Mouse (Mus musculus): ENCODE results near the gene Proca1. TPM values are rescaled to one million over a fixed set of nuclear protein-coding genes. Genes with fewer than 3 reads are reported as not detected.

The Proca1 gene
- total RNA-seq, 2 experiments from 2014 or later: 14.6 to 22.9 TPM

DNA sequence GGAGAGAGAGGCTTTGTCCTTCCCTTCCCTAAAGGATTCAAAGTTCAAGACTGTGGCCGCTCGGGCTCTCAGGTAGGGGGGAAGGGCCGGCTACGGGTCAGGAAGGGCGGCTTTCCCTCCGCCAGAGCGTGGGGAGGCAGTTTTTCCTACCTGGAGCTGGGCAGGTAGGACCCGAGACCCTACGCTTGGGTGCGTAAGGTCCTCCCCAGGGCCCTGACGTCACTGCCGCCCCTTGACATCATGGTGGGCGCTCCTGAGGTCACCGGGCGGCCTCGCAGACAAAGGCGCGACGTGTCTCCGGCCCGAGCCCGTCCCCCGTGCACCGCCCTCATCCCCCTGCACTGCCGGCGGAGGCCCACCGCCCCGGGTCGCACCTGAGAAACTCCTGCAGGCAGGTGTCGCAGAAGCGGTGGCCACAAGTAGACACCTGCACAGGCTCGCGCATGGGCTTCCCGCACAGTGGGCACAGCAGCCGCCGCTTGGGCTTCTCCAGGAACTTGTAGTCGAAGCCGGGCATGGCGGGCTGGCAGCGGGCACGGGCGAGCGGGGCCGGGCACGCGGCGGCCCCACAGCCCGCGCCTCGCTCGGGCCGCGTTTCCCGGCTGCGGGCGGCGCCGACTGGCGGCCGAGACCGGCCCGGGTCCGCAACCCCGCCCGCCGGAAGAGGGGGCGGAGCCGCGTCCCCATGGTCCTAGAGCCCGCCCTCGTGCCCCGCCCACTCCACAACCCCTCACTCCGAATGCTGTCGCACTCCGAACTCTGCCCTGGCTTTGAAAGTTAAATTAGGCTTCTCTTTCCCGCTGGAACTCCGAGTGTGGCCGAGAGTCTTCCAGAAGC, 28.1 kb upstream of the Proca1 start, which contains the start of gene Traf4:
Traf4 (minus strand) TSS at position 666 of the 837 bp plus-strand sequence.
- peak; percentile 83 to 85 for DNase-seq (ENCODE audit: low spot score in 2 of 2)

DNA sequence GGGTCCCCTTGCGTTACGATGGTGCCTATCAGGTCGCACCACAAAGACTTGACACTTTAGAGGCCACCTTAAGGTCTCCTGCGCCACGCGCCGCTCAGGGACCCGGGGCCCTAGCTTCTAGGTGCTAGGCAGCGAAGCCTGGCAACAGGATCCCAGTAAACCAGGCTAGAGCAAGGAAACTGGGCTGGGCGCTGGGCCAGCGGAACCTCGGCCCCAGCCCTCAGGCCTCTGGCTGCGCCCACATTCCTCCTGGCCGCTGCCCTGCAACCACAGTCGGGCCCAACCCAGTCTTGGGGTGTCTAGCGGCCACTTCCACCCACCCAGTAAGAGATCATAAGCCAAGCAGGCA, 27.5 kb upstream of the Proca1 start:
- DNase-seq (ENCODE audit: low spot score in 2 of 2): peak in 1 of 2 experiments; percentile 51

GRCm38 (mm10) chr11:78166161-78166560, 27.0 kb upstream of the Proca1 start:
- DNase-seq (ENCODE audit: low spot score in 2 of 2): no peak

DNA sequence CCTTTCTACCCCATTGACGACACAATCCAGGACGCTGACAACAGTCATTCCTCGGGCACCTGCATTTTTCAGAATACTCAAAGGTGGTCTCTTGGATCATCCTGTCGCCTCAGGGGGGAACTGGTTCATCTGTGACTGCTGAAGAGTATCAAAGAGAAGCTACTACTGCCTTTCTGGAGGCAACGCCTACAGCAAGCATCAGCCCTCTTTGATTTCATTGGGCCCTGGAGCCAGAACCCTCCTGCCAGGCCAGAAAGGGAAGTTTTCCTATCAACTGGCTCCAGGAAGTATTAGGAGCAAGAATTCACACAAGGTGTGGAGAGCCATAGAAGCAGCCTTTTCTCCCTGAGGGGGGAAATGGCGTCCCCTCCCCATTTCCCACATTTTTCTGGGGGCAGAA, 26.6 kb upstream of the Proca1 start:
- no peak for DNase-seq (ENCODE audit: low spot score in 2 of 2)

DNA sequence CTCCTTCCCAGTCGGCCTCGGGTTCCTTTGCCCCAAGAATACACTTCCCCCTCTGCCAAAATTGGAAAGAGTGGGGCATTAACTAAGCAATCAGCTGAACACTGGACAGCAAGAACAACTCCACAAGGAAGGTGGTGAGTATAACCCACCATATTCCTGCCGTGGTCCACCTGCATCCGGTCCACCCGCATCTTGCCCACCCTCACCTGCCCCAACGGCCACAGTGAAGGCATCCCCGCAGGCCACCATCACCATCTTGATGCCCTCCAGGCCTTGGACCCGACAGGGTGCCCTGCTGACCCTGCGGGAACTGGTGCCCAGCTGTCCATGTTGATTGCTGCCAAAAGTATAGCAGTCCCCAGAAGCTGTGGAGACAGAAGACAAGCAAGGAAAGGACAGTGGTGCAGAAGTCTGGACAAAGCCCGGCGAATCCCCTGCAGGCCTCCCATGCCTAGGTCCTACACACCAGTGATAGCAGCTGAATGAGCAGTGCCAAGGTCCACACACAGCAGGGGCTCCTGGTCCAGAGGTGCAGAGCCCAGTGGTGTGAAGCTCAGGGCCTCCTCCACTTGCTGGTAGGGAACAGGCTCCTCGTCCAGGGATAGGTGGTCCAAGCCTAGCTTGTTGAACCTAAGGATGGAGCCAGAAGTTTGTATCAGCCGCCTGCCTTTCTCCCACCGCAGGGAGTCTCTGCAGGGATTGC, 25.8 kb upstream of the Proca1 start:
- DNase-seq (ENCODE audit: low spot score in 2 of 2): no peak

DNA sequence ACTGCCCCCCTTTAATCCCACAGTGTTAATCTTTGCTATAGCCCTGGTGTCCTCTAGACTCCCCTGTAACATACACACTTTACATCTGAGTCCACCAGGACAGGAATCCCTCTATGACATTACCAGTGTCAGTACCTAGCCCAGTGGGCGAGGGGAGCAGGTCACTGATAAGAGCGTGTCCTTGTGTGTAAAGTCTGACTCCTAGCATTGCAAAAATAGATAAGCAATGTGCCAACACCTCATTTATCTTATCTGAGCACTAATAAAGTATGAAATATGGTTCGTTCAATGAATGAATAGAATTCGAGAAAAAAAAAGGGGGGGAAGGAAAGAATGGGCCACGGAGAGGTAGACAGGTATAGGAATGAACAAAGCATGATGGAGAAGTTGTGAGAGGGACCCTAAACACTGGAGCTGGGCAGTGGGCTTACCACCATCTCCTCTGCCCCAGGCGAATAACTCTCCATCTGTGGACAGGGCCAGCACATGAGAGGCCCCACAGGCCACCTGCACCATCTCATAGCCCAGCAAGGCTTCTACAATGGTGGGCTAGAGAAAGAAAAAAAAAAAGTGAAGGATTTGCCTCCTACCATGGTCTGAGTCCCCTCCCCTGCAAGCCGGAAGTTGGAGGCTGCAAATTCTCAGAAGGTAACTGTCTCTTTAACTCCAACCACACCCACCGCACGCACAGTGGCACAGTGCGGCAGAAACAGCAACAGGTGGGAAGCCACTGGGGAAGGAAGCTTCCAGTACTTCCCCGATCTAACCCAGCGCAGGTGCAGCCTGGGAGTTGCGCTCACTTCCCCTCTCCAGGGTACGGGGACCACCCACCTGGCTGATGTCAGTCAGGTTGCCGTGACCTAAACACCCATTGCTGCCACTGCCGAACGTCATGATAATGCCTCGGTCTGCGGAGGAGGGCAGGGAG, 24.4 kb upstream of the Proca1 start:
- no peak for DNase-seq (ENCODE audit: low spot score in 2 of 2)

DNA sequence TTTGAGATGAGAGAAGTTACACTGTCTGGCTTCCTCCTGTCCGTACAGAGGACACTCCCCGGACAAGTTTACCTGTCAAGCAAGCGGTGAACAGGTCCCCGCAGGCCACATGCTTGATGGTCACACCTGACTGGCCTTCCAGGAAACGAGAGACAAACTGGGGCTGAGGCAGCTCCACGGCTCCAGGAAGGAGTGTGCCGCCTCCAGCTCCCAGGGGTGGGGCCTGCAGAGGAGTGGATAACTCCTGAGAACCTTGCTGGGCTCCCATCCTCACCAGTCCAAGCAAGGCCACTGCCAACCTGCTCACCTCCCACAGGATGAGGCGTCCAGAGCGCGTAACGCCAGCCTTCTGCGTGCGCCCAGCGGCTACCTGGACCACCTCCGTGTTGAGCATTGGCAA, 22.9 kb upstream of the Proca1 start:
- no peak for DNase-seq (ENCODE audit: low spot score in 2 of 2)

GRCm38 (mm10) chr11:78171328-78171727, 21.9 kb upstream of the Proca1 start:
- no peak for DNase-seq (ENCODE audit: low spot score in 2 of 2)

DNA sequence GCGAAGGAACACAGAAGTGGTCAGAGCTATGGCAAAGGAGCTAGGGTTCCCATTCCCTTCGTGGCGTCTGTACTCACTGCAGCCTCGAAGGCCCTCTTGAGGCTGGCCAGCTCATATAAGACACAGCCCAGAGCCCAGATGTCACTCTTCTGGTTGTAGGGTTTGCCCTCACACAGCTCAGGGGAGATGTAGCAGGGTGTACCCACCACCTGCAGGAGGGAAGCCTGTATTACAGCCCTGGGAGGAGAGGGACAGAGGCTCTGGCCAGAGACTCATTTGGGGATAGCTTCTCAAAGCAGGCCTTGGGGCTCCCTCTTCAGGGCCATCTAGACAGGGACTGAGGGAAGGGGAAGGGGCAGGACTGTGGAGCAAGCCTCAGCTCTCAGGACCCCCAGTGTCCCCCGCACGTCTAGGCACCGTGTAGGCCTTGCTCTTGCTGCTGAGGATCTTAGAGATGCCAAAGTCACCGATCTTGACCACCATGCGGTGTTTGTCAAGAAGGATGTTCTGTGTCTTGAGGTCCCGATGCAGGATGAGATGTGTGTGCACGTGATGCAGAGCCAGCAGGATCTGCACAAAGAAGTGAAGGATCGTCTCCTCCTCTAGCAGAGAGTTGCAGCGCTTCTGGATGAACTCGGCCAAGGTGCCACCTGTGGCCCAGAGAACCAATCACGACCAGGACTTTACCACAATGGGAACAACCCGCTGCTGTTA, 21.0 kb upstream of the Proca1 start:
- no peak for DNase-seq (ENCODE audit: low spot score in 2 of 2)

DNA sequence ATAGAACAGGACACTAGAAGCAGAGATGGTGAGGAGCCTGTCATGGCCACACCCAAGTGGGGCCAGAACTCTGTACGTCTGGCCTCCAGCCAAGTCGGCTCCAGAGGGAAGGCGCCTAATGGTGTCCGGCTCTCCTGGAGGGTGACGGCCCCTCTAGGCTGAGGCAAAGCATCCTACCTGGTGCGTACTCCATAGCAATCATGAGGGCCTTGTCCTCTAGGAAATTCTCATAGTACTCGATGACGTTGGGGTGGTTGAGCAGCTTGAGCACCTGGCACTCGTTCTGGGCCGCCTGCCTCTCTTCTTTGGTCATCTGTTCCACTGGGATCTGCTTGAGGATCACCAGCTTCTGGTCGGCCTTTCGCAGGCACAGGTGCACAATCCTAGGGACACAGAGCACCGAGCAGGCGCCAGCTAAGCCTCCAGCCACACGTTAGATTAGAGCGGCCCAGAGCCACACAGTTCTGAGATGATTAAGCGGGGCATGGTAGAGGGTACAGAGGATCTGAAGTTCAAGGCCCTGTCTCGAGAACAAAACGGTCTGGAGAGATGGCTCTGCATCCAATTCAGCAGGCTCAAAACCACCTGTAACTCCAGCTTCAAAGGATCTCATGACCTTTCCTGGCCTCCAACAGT, 20.3 kb upstream of the Proca1 start:
- DNase-seq (ENCODE audit: low spot score in 2 of 2): no peak

GRCm38 (mm10) chr11:78174506-78174905, 18.7 kb upstream of the Proca1 start:
- DNase-seq (ENCODE audit: low spot score in 2 of 2): no peak

- DNase-seq (ENCODE audit: low spot score in 2 of 2): no peak
Measured at GRCm38 (mm10) chr11:78175771-78176401, 17.3 kb upstream of the Proca1 start.

- DNase-seq (ENCODE audit: low spot score in 2 of 2): peak; percentile 89 to 92
Measured at GRCm38 (mm10) chr11:78176402-78176862, 16.8 kb upstream of the Proca1 start, which contains the start of the genes Nek8 and Tlcd1. Gene Nek8, minus strand, starts transcription at chr11:78176675. Gene Tlcd1, plus strand, starts transcription at chr11:78176711.

- DNase-seq (ENCODE audit: low spot score in 2 of 2): no peak
Measured at GRCm38 (mm10) chr11:78176905-78177331, 16.3 kb upstream of the Proca1 start.

DNA sequence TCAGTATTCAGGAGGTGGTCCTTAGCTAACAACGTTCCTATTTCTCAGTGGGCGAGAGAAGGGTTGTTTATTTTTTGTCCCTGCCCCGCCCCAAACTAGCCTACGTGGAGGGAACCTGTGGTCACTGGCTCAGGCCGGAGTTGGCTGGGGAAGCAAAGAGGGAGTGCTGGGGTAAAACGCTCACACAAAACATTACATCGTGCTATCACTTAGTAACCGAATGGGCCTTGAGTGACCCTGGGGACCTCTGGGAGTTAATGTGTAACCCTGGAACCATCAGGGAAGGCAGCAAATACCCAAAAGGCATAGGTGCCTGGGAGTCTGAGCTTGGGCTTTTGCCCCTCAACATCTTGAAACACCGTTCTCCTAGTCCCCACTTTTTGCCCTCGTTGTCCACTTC, 15.8 kb upstream of the Proca1 start:
- no peak for DNase-seq (ENCODE audit: low spot score in 2 of 2)

GRCm38 (mm10) chr11:78177903-78178858, 15.0 kb upstream of the Proca1 start:
- DNase-seq (ENCODE audit: low spot score in 2 of 2): peak; percentile 95 to 96

GRCm38 (mm10) chr11:78178859-78179437, 14.2 kb upstream of the Proca1 start:
- peak in 1 of 2 experiments; percentile 48 for DNase-seq (ENCODE audit: low spot score in 2 of 2)
